24 mouse cellular contexts compared by ENCODE assay signal in the genomic region with DNA sequence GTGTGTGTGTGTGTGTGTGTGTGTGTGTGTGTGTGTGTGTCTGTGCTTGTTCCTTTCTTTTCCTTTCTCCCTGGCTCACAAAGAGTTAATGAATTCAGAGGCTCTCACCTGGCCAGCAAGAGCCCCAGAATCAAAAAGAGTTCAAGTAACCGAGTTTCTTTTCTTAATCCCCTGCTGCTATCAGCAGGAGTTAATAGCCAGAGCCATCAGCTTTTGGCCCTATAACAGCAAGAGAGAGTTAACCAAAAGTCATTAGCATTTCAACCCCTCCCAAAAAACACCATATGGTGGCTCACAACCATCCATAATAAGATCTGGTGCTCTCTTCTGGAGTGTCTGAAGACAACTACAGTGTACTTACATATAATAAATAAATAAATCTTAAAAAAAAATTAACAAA. TPM values are rescaled to one million over a fixed set of nuclear protein-coding genes. Genes with fewer than 3 reads are reported as not detected.
DNase-seq lines count a peak whose midpoint lies in the region; ATAC-seq and TF ChIP-seq lines count a peak whose summit lies in the region.
"Had no signal": no experiment of that assay in that cellular context is flagged by ENCODE, and none has a peak within 500 bp of the region (broad histone marks: within the 10 kb centered on the region; RNA-seq: fewer than 3 reads in every experiment).

No protein-coding gene starts in this region.

- no peak overlapping the region for H3K9ac ChIP-seq in forebrain, embryonic 14.5 days (ENCODE audit: low read length)
- no peak overlapping the region for H3K9ac ChIP-seq in heart, embryonic 12.5 days
- no peak overlapping the region for H3K9ac ChIP-seq in intestine, embryonic 16.5 days (ENCODE audit: low read depth, low read length)

- H3K4me2 ChIP-seq in forebrain, embryonic 14.5 days (ENCODE audit: low read length), result no peak overlapping the region
- no peak overlapping the region for H3K4me2 ChIP-seq in heart, embryonic 12.5 days
- no peak overlapping the region for H3K4me2 ChIP-seq in intestine, embryonic 16.5 days (ENCODE audit: low read depth, low read length)

- no peak for TF ChIP-seq CTCF in brain, embryonic 14.5 days (IDR thresholded peaks at IDR 0.05; ENCODE audit: borderline replicate concordance, extremely low read depth, insufficient read depth, insufficient read length)
- TF ChIP-seq CTCF in layer of hippocampus, adult 2 months (conservative IDR thresholded peaks at IDR 0.05), result no peak

- no peaks in the 10 kb centered on the region for H3K4me1 ChIP-seq in forebrain, embryonic 14.5 days (ENCODE audit: control insufficient read depth, insufficient read depth, low read length)
- H3K4me1 ChIP-seq in forebrain, embryonic 10.5 days, result no peaks in the 10 kb centered on the region
- H3K4me1 ChIP-seq in heart, embryonic 12.5 days (replicated peaks), result peaks cover 9% of the 10 kb centered on the region
- H3K4me1 ChIP-seq in intestine, embryonic 16.5 days (ENCODE audit: control insufficient read depth, insufficient read depth, low read length), result no peaks in the 10 kb centered on the region

- H3K36me3 ChIP-seq in forebrain, embryonic 14.5 days (ENCODE audit: control insufficient read depth, insufficient read depth, low read length), result no peaks in the 10 kb centered on the region
- no peaks in the 10 kb centered on the region for H3K36me3 ChIP-seq in forebrain, embryonic 10.5 days (replicated peaks)
- no peaks in the 10 kb centered on the region for H3K36me3 ChIP-seq in heart, embryonic 12.5 days
- H3K36me3 ChIP-seq in intestine, embryonic 16.5 days (ENCODE audit: control insufficient read depth, insufficient read depth, low read length), result no peaks in the 10 kb centered on the region
- H3K36me3 ChIP-seq: G1E had no signal

- no peak for TF ChIP-seq POLR2A in brain, embryonic 14.5 days (IDR thresholded peaks at IDR 0.05; ENCODE audit: borderline replicate concordance, extremely low read depth, insufficient read depth, insufficient read length, poor library complexity, severe bottlenecking)

- 0% methylated on average over 1 of the region's 1 CpGs for WGBS in forebrain, embryonic 14.5 days
- WGBS in forebrain, embryonic 10.5 days, result 21% methylated on average over 1 of the region's 1 CpGs
- 20% methylated on average over 1 of the region's 1 CpGs for WGBS in heart, embryonic 12.5 days
- 18% methylated on average over 1 of the region's 1 CpGs for WGBS in intestine, embryonic 16.5 days

- H3K4me3 ChIP-seq in forebrain, embryonic 14.5 days (ENCODE audit: low read depth, low read length), result no peak overlapping the region
- no peak overlapping the region for H3K4me3 ChIP-seq in forebrain, embryonic 10.5 days
- H3K4me3 ChIP-seq in heart, embryonic 12.5 days, result no peak overlapping the region
- no peak overlapping the region for H3K4me3 ChIP-seq in layer of hippocampus, adult 2 months
- H3K4me3 ChIP-seq in intestine, embryonic 16.5 days (ENCODE audit: low read length), result no peak overlapping the region

- no peaks in the 10 kb centered on the region for H3K27me3 ChIP-seq in forebrain, embryonic 14.5 days (replicated peaks; ENCODE audit: control insufficient read depth, insufficient read depth, low read length)
- H3K27me3 ChIP-seq in forebrain, embryonic 10.5 days (ENCODE audit: poor library complexity, severe bottlenecking), result no peaks in the 10 kb centered on the region
- no peaks in the 10 kb centered on the region for H3K27me3 ChIP-seq in heart, embryonic 12.5 days (replicated peaks)
- no peaks in the 10 kb centered on the region for H3K27me3 ChIP-seq in intestine, embryonic 16.5 days (replicated peaks; ENCODE audit: control insufficient read depth, insufficient read depth, low read length)
- H3K27me3 ChIP-seq: CH12.LX, Patski had no signal

- DNase-seq in forebrain, embryonic 14.5 days (ENCODE audit: low spot score), result peak; percentile 4
- no peak for DNase-seq in forebrain, embryonic 10.5 days (ENCODE audit: extremely low spot score, low spot score)
- peak; percentile 52 for DNase-seq in heart, adult 11 months
- DNase-seq in R1 (ENCODE audit: low read depth, low spot score), result peak; percentile 54
- peak; percentile 31 for DNase-seq in brain, embryonic 14.5 days (ENCODE audit: low read depth)
- DNase-seq in layer of hippocampus, adult 2 months (ENCODE audit: low spot score in 2 of 2), result no peak
- DNase-seq: adrenal gland, adult 2 months; adrenal gland, adult 8-10 months; adrenal gland, postnatal 10 days; adrenal gland, postnatal 14 days; adrenal gland, postnatal 25 days; adrenal gland, postnatal 36 days; B cell, adult 2 months; cerebellum, adult 11 months; cerebellum, adult 11-12 months; cerebellum, adult 18-20 months; cerebellum, adult 2 months had no signal

- no peak for ATAC-seq in forebrain, embryonic 14.5 days
- ATAC-seq in heart, embryonic 12.5 days (ENCODE audit: insufficient number of reproducible peaks, low FRiP score), result no peak
- ATAC-seq in intestine, embryonic 16.5 days, result no peak
- ATAC-seq: activated CD4-positive, CD25-positive, alpha-beta regulatory T cell, adult 4 months; CD4-positive, CD25-positive, alpha-beta regulatory T cell, adult 4 months; Patski had no signal

- no peak overlapping the region for H3K27ac ChIP-seq in forebrain, embryonic 14.5 days (ENCODE audit: low read depth, low read length)
- no peak overlapping the region for H3K27ac ChIP-seq in forebrain, embryonic 10.5 days
- no peak overlapping the region for H3K27ac ChIP-seq in heart, embryonic 12.5 days (ENCODE audit: poor library complexity, severe bottlenecking)
- H3K27ac ChIP-seq in layer of hippocampus, adult 2 months, result no peak overlapping the region
- H3K27ac ChIP-seq in intestine, embryonic 16.5 days (ENCODE audit: low read length), result no peak overlapping the region

- H3K9me3 ChIP-seq in forebrain, embryonic 14.5 days (replicated peaks; ENCODE audit: control insufficient read depth, low read length), result no peaks in the 10 kb centered on the region
- no peaks in the 10 kb centered on the region for H3K9me3 ChIP-seq in forebrain, embryonic 10.5 days
- H3K9me3 ChIP-seq in heart, embryonic 12.5 days (replicated peaks), result no peaks in the 10 kb centered on the region
- H3K9me3 ChIP-seq in intestine, embryonic 16.5 days (ENCODE audit: control insufficient read depth, low read length), result no peaks in the 10 kb centered on the region
- H3K9me3 ChIP-seq: G1E had no signal

RNA-seq across cellular contexts. Expression of a gene that starts 27.3 kb away (rescaled TPM):
- 34.1 and 34.2 TPM in 2 replicates for polyA plus RNA-seq in forebrain, embryonic 14.5 days (2014; fragmentation: Nextera tagmentation; extraction: Ambion mirVana)
- 16.2 and 16.6 TPM in 2 replicates for polyA plus RNA-seq in forebrain, embryonic 10.5 days (2016; fragmentation: Nextera tagmentation; extraction: Ambion mirVana)
- polyA plus RNA-seq in heart, embryonic 12.5 days (2016; fragmentation: Nextera tagmentation; extraction: Ambion mirVana), result 21.0 and 22.2 TPM in 2 replicates
- polyA plus RNA-seq in brain, embryonic 14.5 days (2012; rRNA removed), result 12.9 and 18.9 TPM in 2 replicates
- total RNA-seq in layer of hippocampus, adult 2 months (2021), result 10 to 100 TPM; 36.2 to 40.0 TPM
- 17.8 and 17.9 TPM in 2 replicates for polyA plus RNA-seq in intestine, embryonic 16.5 days (2015; fragmentation: Nextera tagmentation; extraction: Ambion mirVana)

RNA-seq across cellular contexts. Expression of a gene that starts 51.3 kb away (rescaled TPM):
- 128 and 139 TPM in 2 replicates for polyA plus RNA-seq in forebrain, embryonic 14.5 days (2014; fragmentation: Nextera tagmentation; extraction: Ambion mirVana)
- 133 and 152 TPM in 2 replicates for polyA plus RNA-seq in forebrain, embryonic 10.5 days (2016; fragmentation: Nextera tagmentation; extraction: Ambion mirVana)
- 71.4 and 73.9 TPM in 2 replicates for polyA plus RNA-seq in heart, embryonic 12.5 days (2016; fragmentation: Nextera tagmentation; extraction: Ambion mirVana)
- 75.2 and 77.6 TPM in 2 replicates for polyA plus RNA-seq in brain, embryonic 14.5 days (2012; rRNA removed)
- total RNA-seq in layer of hippocampus, adult 2 months (2021), result 10 to 100 TPM; 54.9 to 57.3 TPM
- polyA plus RNA-seq in intestine, embryonic 16.5 days (2015; fragmentation: Nextera tagmentation; extraction: Ambion mirVana), result 69.1 and 74.9 TPM in 2 replicates

Comparison
In these comparisons a context has a peak if more than half of its experiments do, and no peak if none do; other contexts are left out.
1. DNase-seq: peak in forebrain, embryonic 14.5 days (single experiment), heart, adult 11 months (single experiment), R1 (single experiment) and brain, embryonic 14.5 days (single experiment); none in forebrain, embryonic 10.5 days (single experiment) and layer of hippocampus, adult 2 months (0 of 2).